In the genomic region with DNA sequence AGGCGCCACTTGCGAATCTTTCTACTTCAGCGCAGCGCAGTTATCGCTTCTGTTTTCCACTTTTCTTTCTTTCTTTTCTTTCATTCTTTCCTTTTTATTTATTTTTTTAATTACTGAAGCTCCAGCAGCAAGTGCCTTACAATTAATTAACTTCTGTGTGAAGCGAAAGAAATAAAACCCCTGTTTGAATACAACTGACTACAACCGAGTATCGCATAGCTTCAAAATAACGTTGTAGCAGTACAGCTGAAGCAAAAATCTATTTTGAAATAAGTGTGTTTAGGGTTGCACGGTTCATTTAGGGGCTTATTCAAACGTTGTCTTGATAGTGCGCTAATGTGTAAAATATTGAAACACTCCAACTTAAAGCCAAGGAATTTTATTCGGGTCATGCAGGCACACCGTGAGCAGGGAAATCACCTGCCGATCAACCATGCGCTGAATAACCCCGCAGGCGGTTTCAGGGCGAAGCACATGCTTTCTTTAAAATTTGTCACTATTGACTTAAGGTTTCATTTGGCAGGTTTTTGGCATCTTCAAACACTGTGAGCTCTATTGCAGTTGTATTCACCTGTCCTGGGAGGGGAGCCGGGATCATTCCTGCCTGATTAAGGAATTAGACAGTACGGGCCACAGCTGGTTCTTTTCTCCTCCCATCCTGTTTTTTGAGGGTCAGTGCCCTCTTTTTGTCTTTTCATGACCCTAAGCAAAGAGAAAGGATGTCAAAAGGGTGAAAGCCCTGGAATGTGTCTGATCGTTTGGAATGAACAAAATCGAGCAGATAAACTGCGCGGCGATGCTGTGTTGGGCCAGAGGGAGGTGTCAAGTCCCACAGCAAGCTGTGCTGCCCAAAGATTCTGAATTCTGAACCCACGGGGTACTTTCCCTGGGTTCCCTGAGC, we compare ENCODE assay signal across 9 mouse cellular contexts. TPM values are rescaled to one million over a fixed set of nuclear protein-coding genes. Genes with fewer than 3 reads are reported as not detected.
A peak's percentile ranks its signal among the peaks of the same experiment; 100 is the strongest.
DNase-seq lines count a peak whose midpoint lies in the region; ATAC-seq and TF ChIP-seq lines count a peak whose summit lies in the region.
"Had no signal": no experiment of that assay in that cellular context is flagged by ENCODE, and none has a peak within 500 bp of the region (broad histone marks: within the 10 kb centered on the region; RNA-seq: fewer than 3 reads in every experiment).

No protein-coding gene starts in this region.

- no peaks in the 10 kb centered on the region for H3K9me3 ChIP-seq in forebrain, embryonic 10.5 days
- no peaks in the 10 kb centered on the region for H3K9me3 ChIP-seq in intestine, embryonic 14.5 days (ENCODE audit: control insufficient read depth, low read length)
- no peaks in the 10 kb centered on the region for H3K9me3 ChIP-seq in lung, embryonic 16.5 days (ENCODE audit: control insufficient read depth, low read length)
- H3K9me3 ChIP-seq in stomach, embryonic 16.5 days (replicated peaks; ENCODE audit: control insufficient read depth, low read length), result no peaks in the 10 kb centered on the region

- H3K27ac ChIP-seq in layer of hippocampus, adult 2 months, result peak overlapping the region; percentile 55
- H3K27ac ChIP-seq in forebrain, embryonic 10.5 days, result no peak overlapping the region
- H3K27ac ChIP-seq in intestine, embryonic 14.5 days (ENCODE audit: low read depth), result no peak overlapping the region
- no peak overlapping the region for H3K27ac ChIP-seq in lung, embryonic 16.5 days (ENCODE audit: low read length)
- H3K27ac ChIP-seq in stomach, embryonic 16.5 days (ENCODE audit: low read length), result peak overlapping the region; percentile 52

- WGBS in forebrain, embryonic 10.5 days, result 10% methylated on average over 27 of the region's 27 CpGs
- 20% methylated on average over 27 of the region's 27 CpGs for WGBS in intestine, embryonic 14.5 days
- WGBS in lung, embryonic 16.5 days, result 10% methylated on average over 27 of the region's 27 CpGs
- 16% methylated on average over 27 of the region's 27 CpGs for WGBS in stomach, embryonic 16.5 days

- H3K4me2 ChIP-seq in intestine, embryonic 14.5 days (ENCODE audit: low read length), result peak overlapping the region; percentile 77
- H3K4me2 ChIP-seq in lung, embryonic 16.5 days (ENCODE audit: low read depth, low read length), result peak overlapping the region; percentile 85
- peak overlapping the region; percentile 82 for H3K4me2 ChIP-seq in stomach, embryonic 16.5 days (ENCODE audit: low read depth, low read length)

- peaks cover 87% of the 10 kb centered on the region for H3K27me3 ChIP-seq in forebrain, embryonic 10.5 days (ENCODE audit: poor library complexity, severe bottlenecking)
- peaks cover 10% of the 10 kb centered on the region for H3K27me3 ChIP-seq in intestine, embryonic 14.5 days (replicated peaks; ENCODE audit: control insufficient read depth, insufficient read depth, low read length)
- no peaks in the 10 kb centered on the region for H3K27me3 ChIP-seq in lung, embryonic 16.5 days (ENCODE audit: control insufficient read depth, insufficient read depth, low read depth, low read length)
- H3K27me3 ChIP-seq in stomach, embryonic 16.5 days (ENCODE audit: control insufficient read depth, insufficient read depth, low read length), result no peaks in the 10 kb centered on the region

- no peak for ATAC-seq in intestine, embryonic 14.5 days (replicated peaks; ENCODE audit: low FRiP score, low TSS enrichment, low read depth)
- no peak for ATAC-seq in lung, embryonic 16.5 days (ENCODE audit: low read depth)
- no peak for ATAC-seq in stomach, embryonic 16.5 days (ENCODE audit: insufficient read depth, low FRiP score)

- peak overlapping the region; percentile 49 for H3K4me3 ChIP-seq in layer of hippocampus, adult 2 months
- peak overlapping the region; percentile 54 for H3K4me3 ChIP-seq in forebrain, embryonic 10.5 days
- H3K4me3 ChIP-seq in intestine, embryonic 14.5 days (ENCODE audit: low read depth, low read length), result peak overlapping the region; percentile 41
- peak overlapping the region; percentile 59 for H3K4me3 ChIP-seq in lung, embryonic 16.5 days (ENCODE audit: low read length)
- peak overlapping the region; percentile 53 for H3K4me3 ChIP-seq in stomach, embryonic 16.5 days (replicated peaks; ENCODE audit: low read length)

- peaks cover 42% of the 10 kb centered on the region for H3K4me1 ChIP-seq in forebrain, embryonic 10.5 days
- peaks cover 5% of the 10 kb centered on the region; the same call in 1 of the 2 replicates for H3K4me1 ChIP-seq in intestine, embryonic 14.5 days (replicated peaks; ENCODE audit: control insufficient read depth, insufficient read depth, low read length)
- peaks cover 17% of the 10 kb centered on the region for H3K4me1 ChIP-seq in lung, embryonic 16.5 days (replicated peaks; ENCODE audit: control insufficient read depth, insufficient read depth, low read length)
- peaks cover 6% of the 10 kb centered on the region for H3K4me1 ChIP-seq in stomach, embryonic 16.5 days (ENCODE audit: control insufficient read depth, insufficient read depth, low read length)

- no peak for DNase-seq in layer of hippocampus, adult 2 months (ENCODE audit: low spot score in 2 of 2)
- no peak for DNase-seq in layer of hippocampus, postnatal 36 days
- peak; percentile 27 for DNase-seq in forebrain, embryonic 10.5 days (ENCODE audit: extremely low spot score, low spot score)
- peak; percentile 59 for DNase-seq in intestine, embryonic 14.5 days (ENCODE audit: low spot score)
- DNase-seq in layer of hippocampus, postnatal 10 days (ENCODE audit: low spot score in 2 of 2), result no peak
- no peak for DNase-seq in frontal cortex, postnatal 14 days (ENCODE audit: low spot score in 2 of 2)

- peak; percentile 57 for TF ChIP-seq CTCF in layer of hippocampus, adult 2 months (conservative IDR thresholded peaks at IDR 0.05)

- H3K9ac ChIP-seq in intestine, embryonic 14.5 days (ENCODE audit: low read length), result peak overlapping the region; percentile 23; the same call in 1 of the 2 replicates
- peak overlapping the region; percentile 63 for H3K9ac ChIP-seq in lung, embryonic 16.5 days (ENCODE audit: low read length)
- peak overlapping the region; percentile 62 for H3K9ac ChIP-seq in stomach, embryonic 16.5 days (ENCODE audit: low read length)

- no peaks in the 10 kb centered on the region for H3K36me3 ChIP-seq in forebrain, embryonic 10.5 days (replicated peaks)
- no peaks in the 10 kb centered on the region for H3K36me3 ChIP-seq in intestine, embryonic 14.5 days (ENCODE audit: control insufficient read depth, insufficient read depth, low read length)
- H3K36me3 ChIP-seq in lung, embryonic 16.5 days (ENCODE audit: control insufficient read depth, insufficient read depth, low read length), result no peaks in the 10 kb centered on the region
- H3K36me3 ChIP-seq in stomach, embryonic 16.5 days (ENCODE audit: control insufficient read depth, insufficient read depth, low read length), result no peaks in the 10 kb centered on the region

RNA-seq across cellular contexts. Expression of gene Edn1, which starts 0.9 kb away (rescaled TPM):
- 1 to 10 TPM; 2.1 to 2.3 TPM for total RNA-seq in layer of hippocampus, adult 2 months (2021)
- 1 to 10 TPM; 1.5 to 2.0 TPM for total RNA-seq in layer of hippocampus, postnatal 36 days (2021)
- 0.90 and 0.94 TPM in 2 replicates for polyA plus RNA-seq in forebrain, embryonic 10.5 days (2016; fragmentation: Nextera tagmentation; extraction: Ambion mirVana)
- polyA plus RNA-seq in intestine, embryonic 14.5 days (2014; fragmentation: Nextera tagmentation; extraction: Ambion mirVana), result 5.1 and 6.0 TPM in 2 replicates
- 7.7 and 9.2 TPM in 2 replicates for polyA plus RNA-seq in lung, embryonic 16.5 days (2015; fragmentation: Nextera tagmentation; extraction: Ambion mirVana)
- polyA plus RNA-seq in stomach, embryonic 16.5 days (2015; fragmentation: Nextera tagmentation; extraction: Ambion mirVana), result 4.6 and 6.6 TPM in 2 replicates
- total RNA-seq in layer of hippocampus, postnatal 10 days (2021), result 1 to 10 TPM; 1.6 to 2.5 TPM
- total RNA-seq: MEL had no signal

Comparison
In these comparisons a context has a peak if more than half of its experiments do, and no peak if none do; other contexts are left out.
1. DNase-seq: peak in forebrain, embryonic 10.5 days (single experiment) and intestine, embryonic 14.5 days (single experiment); none in layer of hippocampus, adult 2 months (0 of 2), layer of hippocampus, postnatal 36 days (0 of 2), layer of hippocampus, postnatal 10 days (0 of 2) and frontal cortex, postnatal 14 days (0 of 2).
2. H3K27ac ChIP-seq: peak in layer of hippocampus, adult 2 months (single experiment) and stomach, embryonic 16.5 days (single experiment); none in forebrain, embryonic 10.5 days (single experiment), intestine, embryonic 14.5 days (single experiment) and lung, embryonic 16.5 days (single experiment).
3. Peak in every context shown above with its lines, with median percentiles within 50 percentile points of each other: H3K4me3 ChIP-seq, H3K4me2 ChIP-seq and H3K9ac ChIP-seq.